Mouse (Mus musculus) neutrophil, adult 5-6 weeks (primary cell): ENCODE measurements at regions not wholly inside any gene's neighbourhood (a gene's known extent, or its start where the extent isn't known, plus 50 kb on each side); places are given as distances from the start of the nearest gene placed in this dataset.

Experiments used
- ATAC-seq: fragments of 151-379, 151-347 bp; 2 replicates; pipeline ENCODE4 v1.8.0; 2017; ENCODE audit warnings: mild to moderate bottlenecking, moderate TSS enrichment; ENCODE audit not compliant: insufficient number of reproducible peaks, poor library complexity, low FRiP score, severe bottlenecking; ENCODE audit errors: extremely low read depth

DNA sequence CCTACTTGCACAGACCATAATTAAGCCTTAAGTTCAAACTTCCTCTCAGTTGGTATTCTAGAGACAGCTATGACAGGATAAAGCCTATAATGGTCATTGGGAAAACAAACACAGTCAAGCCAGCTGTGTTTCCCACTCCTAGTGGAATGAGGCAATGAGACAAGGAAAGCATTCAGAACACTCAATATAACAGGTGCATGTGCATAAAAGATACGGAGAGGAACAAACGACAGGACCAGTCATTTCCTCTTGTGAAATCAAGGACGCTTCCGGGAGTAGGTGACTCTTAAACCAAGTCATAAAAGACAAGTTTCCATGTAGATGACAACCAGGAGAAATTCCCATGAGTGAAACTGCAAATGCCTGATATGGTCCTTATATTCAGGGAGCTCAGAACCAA lies 232.1 kb upstream of the Gm26657 start:
- ATAC-seq, result no peak

DNA sequence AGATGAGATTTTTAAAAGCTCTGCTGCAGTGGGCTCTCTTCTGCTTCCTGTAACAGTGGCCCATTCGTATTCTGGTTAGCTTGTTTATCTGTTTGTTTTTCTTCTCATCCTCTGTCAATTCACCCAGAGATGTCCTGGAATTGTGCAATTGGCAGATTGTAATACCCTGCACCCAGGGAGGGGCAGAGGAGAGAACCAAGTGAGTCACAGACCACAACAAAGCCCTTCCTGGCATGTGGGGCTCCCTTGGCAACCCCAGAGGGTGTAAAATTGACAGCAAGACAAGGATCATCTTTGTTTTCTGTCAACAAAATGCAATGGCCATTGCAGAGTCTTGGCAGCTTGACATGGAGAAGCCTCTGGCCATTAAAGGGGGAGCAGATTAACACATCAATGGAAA lies 233.1 kb upstream of the Gm26657 start:
- no peak for ATAC-seq

DNA sequence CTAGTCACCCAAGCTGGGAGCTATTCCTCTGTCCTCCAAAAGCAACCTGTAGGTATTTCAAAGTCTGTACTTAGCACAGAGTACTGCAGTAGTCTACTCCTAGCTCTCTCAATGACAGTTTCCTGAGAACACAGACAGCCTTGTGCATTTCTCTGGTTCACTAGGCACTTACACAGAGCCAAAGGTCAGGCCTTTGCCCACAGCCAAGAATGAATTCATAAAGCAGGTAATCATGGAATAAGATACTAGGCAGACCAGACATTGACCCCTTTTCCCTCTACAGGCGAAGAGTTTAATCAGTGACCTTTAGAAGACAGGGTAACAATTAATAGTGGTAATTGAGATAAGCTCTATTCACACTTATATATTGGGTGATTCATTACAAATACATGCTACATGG lies 233.8 kb upstream of the Gm26657 start:
- no peak for ATAC-seq

- no peak for ATAC-seq
These were observed 247.2 kb upstream of the Gm26657 start for GRCm38 (mm10) chr4:56492537-56493221.

- no peak for ATAC-seq
These were observed 250.5 kb upstream of the Gm26657 start for GRCm38 (mm10) chr4:56489361-56489760.

DNA sequence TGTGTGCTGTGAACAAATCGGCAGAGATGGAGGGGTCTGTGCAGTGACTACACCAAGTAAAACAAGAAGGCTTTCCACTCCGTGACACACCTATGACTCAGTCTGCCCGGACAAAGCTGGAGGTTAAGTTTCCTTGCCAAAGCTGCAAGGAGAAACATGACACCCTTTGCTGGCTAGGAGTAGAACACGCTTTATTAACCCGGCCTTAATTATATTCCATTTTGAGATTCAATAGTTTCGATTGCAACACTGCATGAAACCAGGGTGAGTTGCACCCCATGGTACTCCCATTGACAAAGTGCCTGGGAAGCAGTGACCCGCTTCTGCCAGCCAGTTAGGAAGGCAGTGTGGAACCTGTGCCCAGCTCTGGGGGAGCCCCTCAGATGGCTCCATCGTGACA lies 256.2 kb upstream of the Gm26657 start:
- no peak for ATAC-seq

- ATAC-seq, result no peak
These were observed 283.1 kb upstream of the Gm26657 start for GRCm38 (mm10) chr4:56456788-56457187.

- ATAC-seq, result no peak
These were observed 318.3 kb upstream of the Gm26657 start for GRCm38 (mm10) chr4:56421575-56421974.

- ATAC-seq, result no peak
These were observed 320.6 kb upstream of the Gm26657 start for GRCm38 (mm10) chr4:56419122-56419913.

- ATAC-seq, result no peak
These were observed 328.7 kb upstream of the Gm26657 start for GRCm38 (mm10) chr4:56411024-56411636.

- no peak for ATAC-seq
These were observed 346.1 kb upstream of the Gm26657 start for GRCm38 (mm10) chr4:56393793-56394192.

DNA sequence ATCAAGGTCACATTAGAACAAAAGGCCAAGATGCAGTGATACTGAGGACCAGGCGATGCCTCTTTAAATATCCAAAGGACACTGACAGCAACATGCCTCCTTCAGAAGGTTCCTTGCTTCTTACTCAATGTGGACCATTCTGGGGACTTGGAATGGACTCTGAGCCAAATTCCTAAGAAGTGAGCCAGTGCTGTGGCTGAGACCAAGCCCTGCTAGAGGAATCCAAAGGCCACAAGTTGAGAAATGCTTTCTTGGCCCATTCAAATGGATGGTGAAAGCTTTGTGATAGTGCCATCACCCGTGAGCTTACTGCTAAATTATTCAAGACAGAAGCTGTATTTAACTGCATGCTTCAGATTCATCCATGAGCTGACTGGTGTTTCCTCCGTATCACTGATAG lies 352.8 kb upstream of the Gm26657 start:
- ATAC-seq, result no peak

DNA sequence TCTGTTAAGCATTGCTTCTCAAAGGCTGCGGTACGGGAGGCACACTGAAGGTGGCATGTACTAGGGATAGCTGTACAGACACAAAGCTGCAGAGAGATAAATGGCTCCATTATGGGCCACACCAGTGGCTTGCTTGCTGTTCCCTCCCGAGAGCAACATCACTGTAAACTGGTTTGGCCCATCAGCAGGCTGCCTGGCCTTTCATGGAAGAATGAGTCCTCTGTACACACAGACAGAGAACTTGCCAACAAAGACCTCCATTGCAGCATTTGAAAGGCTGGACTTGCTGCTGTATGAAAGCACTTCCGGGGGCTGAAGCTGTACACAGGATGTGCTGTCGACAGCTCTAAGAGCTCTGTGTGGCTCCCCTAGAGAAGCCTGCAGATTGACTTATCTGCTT lies 364.1 kb upstream of the Gm26657 start:
- no peak for ATAC-seq

DNA sequence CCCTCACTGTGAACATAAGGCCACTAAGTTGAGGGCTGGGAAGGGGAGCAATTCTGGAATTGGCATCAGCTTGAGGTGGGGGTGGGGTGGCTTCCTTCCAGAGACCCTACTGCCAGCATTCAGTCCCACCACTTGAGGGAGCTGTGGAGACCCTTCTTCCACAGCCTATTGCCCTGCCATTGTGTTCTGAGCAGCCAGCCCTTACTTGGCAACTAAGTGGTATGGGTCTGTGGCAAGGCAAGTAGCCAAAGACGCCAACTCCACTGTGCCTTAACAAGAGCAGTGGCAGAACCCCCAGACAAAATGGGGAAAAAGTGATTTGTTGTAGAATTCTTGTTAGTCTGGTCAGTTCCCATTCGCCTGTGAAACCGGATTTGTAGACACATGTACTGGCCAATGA lies 365.4 kb upstream of the Gm26657 start:
- ATAC-seq, result no peak

GRCm38 (mm10) chr4:56373746-56374145 lies 366.1 kb upstream of the Gm26657 start:
- ATAC-seq, result no peak

- ATAC-seq, result no peak
These were observed 366.7 kb upstream of the Gm26657 start for GRCm38 (mm10) chr4:56373167-56373566.

- no peak for ATAC-seq
These were observed 367.2 kb upstream of the Gm26657 start for GRCm38 (mm10) chr4:56372711-56373110.

GRCm38 (mm10) chr4:56364594-56364993 lies 375.3 kb upstream of the Gm26657 start:
- no peak for ATAC-seq

DNA sequence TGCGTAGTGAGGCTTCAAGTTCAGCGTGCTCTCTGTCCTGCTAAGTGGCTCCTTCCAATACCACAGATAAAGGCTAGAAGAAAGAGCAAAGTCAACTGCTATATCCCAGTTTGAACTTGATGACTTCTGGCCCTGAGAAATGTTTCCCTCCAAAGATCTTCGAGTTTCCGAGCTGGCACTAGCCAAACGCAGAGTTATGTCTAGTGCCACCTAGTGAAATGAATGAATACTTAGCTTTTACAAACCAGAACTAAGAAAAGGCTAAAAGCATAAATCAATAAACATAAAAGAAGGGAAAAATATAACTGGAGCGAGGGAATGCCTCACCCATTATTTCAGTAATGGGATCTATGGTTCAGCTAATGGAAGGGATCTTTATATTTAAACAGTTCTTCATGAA lies 377.7 kb upstream of the Gm26657 start:
- no peak for ATAC-seq

- ATAC-seq, result no peak
These were observed 390.7 kb upstream of the Gm26657 start for GRCm38 (mm10) chr4:56349216-56349615.
